Mouse (Mus musculus) kidney, postnatal 10 days (tissue): ENCODE measurements around the gene Clca3b.
A peak's percentile ranks its signal among the peaks of the same experiment; 100 is the strongest.
"Not testable (repeated sequence)": the region's sequence is repeated elsewhere in the genome, so short reads cannot be mapped to it uniquely, and the experiment has no call there.

Experiments used
- DNase-seq: peaks from one replicate; pipeline ENCODE4 v3.0.0; 2021; ENCODE audit warnings: mixed read lengths

Gene Clca3b

DNA sequence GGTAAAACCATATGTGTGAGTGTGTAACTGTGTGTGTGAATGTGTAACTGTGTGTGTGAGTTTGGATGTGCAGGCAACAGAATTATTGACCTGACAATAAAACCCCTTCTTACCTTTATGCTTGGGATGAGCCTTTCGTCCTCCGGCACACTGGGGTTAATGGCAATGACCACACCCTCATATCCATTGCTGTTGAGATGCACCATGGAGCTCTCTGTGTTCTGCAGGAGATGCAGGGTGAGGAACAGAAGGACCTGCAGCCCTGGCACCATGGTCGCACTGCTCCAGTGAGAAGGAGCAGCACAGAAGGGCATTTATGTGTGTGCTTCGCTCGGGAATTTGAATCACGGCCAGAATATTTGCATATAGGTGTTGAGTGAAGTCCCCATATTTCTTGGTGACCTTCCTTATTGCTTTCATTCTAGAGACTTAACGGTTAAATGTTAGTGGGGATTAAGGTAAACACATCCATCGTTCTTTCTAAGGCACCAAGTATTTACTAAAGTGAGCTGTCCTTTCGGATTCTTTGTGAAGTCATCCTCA lies at the start of gene Clca3b:
Gene Clca3b, minus strand, starts transcription at position 344 of the 543 bp plus-strand sequence.
- not testable (repeated sequence) for DNase-seq

GRCm38 (mm10) chr3:144897042-144897678 lies 48.0 kb upstream of the Clca3b start:
- no peak for DNase-seq

- DNase-seq: no peak
Measured at GRCm38 (mm10) chr3:144890246-144890758, 41.1 kb upstream of the Clca3b start.

DNA sequence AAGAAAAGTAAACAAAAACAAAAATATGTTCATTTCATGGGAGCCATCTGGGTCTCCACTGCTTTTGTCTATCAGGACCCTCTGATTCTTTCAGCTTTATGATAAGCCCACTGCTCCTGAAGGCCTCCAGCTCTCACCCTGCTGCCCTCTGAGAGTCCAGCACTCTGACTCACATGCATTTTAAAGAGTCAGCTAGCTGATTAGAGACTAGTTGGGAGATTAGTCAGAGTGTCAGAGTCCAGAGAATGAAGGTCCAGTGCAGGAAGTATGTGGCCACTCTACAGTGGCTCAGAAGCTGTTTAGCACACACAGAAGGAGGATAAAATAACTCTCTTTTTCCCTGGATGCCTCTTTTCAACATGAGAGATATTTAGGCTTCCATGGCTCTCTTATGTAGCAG lies 37.8 kb upstream of the Clca3b start:
- DNase-seq: no peak

DNA sequence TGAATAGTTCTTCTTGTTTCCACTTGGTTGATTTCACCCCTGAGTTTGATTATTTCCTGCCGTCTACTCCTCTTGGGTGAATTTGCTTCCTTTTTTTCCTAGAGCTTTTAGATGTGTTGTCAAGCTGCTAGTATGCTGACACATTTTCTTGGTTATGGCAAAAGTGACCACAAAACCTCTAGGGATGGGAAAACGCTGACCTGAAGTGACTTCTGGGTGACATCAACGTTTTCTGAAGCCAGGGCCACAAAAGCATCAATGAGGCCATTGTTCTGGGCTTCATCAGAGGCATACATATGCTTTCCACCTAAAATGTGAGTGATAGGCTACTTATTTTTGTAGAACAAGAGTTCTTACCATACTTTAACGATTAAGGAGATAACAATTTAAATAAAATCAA lies 22.9 kb upstream of the Clca3b start:
- not testable (repeated sequence) for DNase-seq

GRCm38 (mm10) chr3:144849584-144849983 lies 427 bp upstream of the Clca3b start:
- DNase-seq: no peak

DNA sequence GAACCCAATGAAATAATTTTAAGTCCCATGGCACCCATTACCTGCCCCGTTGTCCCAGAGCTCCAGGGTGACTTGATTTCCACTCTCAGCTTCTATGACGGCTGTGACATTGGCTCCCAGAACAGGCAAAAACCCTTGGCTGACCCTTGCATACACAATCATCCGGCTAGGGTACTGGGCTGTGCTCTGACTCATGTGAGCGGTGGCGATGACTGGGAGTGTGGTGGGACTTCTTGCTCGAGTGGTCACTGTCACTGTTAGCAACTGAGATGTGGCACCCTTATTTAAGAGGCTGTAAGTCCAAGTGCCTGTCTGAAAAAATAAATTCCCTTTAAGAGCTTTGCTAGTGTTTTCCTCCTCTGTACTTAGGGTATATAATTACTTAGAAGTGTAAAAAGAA lies 21.9 kb downstream of the Clca3b start:
- peak; percentile 9 for DNase-seq

GRCm38 (mm10) chr3:144825151-144825550 lies 24.0 kb downstream of the Clca3b start:
- DNase-seq: peak; percentile 92

DNA sequence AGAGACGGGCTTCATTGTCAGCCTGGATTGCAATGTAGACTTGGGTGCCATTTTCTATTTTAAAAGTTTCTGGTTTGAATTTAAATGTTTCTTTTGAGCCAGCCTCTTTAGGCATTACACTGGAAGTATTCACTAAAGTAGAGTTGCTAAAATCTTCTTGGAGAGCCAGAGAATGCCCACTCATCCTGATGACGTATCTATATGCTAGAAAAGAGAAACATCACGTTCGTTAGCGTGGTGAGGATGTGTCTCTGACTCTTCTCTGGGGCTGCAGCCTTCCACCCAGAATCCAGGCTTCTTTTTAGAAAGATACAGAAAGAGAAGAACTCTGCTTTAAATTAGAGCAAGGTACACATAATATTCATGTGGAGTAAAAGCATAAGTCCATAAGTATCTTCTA lies 25.8 kb downstream of the Clca3b start:
- DNase-seq: no peak

DNA sequence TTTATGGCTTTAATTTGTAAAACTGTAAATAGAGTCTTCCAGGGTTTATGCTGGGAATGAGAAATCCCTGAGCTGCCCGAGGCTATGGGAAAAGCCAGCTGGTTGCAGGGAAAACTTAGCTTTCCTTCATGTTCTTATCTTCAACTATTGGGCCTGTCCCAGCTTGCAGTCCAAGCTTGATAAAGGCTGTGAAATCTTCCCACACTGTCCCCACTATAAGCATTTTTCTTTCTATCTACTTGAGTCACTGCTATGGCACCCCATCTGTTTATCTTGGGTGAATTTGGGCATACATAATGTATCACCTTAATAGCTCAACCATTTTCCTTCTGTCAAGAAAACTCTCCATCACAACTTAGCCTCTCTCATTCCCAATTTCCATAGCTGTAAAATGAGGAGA lies 28.5 kb downstream of the Clca3b start:
- DNase-seq: no peak

DNA sequence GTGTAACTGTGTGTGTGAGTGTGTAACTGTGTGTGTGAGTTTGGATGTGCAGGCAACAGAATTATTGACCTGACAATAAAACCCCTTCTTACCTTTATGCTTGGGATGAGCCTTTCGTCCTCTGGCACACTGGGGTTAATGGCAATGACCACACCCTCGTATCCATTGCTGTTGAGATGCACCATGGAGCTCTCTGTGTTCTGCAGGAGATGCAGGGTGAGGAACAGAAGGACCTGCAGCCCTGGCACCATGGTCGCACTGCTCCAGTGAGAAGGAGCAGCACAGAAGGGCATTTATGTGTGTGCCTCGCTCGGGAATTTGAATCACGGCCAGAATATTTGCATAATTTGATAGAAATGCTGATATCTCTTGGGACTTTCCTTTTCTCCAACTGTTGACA lies 29.9 kb downstream of the Clca3b start, which contains the start of gene Clca3a2:
Gene Clca3a2, minus strand, starts transcription at position 276 of the 400 bp plus-strand sequence.
- not testable (repeated sequence) for DNase-seq

- DNase-seq: not testable (repeated sequence)
Measured at GRCm38 (mm10) chr3:144813336-144813735, 35.8 kb downstream of the Clca3b start.

- peak; percentile 5 for DNase-seq
Measured at GRCm38 (mm10) chr3:144811821-144812220, 37.3 kb downstream of the Clca3b start.

- DNase-seq: not testable (repeated sequence)
Measured at GRCm38 (mm10) chr3:144808153-144808925, 40.8 kb downstream of the Clca3b start.

DNA sequence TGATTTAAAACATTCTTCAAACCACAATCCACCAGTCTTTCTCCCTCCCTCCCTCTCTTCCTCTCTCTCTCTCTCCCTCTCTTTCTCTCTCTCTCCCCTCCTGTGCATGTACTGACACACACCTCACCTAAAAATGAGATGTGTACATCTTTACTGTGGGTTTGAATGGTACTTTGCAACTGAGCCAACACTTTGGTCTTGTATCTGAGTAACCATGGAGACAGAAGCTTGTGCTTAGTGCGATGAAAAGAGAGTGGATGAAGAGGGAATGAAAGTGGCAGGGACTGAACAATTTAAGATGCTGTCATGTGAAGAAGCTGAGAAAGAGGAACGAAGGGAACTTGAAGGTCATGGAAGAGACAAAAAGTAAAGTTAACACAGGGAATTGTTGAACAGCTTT lies 42.5 kb downstream of the Clca3b start:
- not testable (repeated sequence) for DNase-seq

GRCm38 (mm10) chr3:144801861-144802260 lies 47.3 kb downstream of the Clca3b start:
- DNase-seq: peak; percentile 51

DNA sequence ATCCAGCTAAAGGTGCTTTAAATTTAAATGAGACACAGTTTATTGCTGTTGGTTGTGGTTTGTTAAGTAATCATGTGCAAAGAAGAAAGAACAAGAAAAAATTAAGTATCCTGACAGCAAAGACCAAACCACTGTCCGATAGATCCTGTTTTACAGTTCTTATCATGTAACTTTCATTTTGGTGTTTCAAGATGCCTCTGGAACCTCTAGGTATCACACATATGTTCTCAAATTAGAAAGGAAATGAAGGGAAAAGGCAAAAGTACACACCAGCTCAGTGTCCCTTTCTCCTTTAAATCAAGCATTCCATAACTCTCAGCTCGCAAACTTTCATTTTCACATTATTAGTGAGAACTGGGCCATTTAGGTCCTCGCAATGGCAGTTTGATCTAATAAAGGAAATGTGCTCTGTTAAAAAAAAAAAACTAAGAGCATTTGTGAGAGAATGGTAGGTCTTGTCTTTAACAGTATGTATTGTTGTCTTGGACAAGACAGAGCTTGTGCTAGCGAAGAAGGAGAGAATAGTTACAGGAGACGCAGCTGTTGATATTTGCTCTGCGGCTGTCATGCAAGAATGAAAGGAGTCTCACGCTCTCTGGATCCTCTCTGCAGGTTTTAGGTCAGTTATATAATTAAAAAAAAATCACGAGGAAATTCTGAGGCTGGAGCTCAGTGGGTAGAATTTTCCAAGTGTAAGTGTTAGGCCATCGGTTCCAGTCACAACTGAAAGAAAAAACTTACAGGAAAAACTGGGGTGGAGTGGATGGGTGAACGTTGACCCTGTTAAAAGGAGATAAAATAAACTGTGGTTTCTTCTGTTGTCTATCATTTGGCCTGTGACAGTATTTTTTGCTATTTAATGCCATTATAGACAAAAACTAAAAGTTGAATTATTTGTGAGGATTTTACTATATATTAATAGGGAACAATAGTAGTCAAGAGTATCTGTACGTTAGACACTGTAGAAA lies 63.7 kb downstream of the Clca3b start:
- DNase-seq: no peak
